Mouse (Mus musculus) MEL (cell line): ENCODE measurements at regions not wholly inside any gene's neighbourhood (a gene's known extent, or its start where the extent isn't known, plus 50 kb on each side); places are given as distances from the start of the nearest gene placed in this dataset.

Source experiments
- CTCF ChIP-seq, 3 experiments: IDR thresholded peaks in 2 of 3; conservative IDR thresholded peaks in 1 of 3; 2 replicates each; pipeline ENCODE4 v1.5.1; 2011 to 2012; ENCODE audit warnings: low read length in 3 of 3, low read depth in 2 of 3, mild to moderate bottlenecking in 2 of 3, improper control_type of control experiment in 1 of 3, inconsistent platforms in 1 of 3, mixed read lengths in 1 of 3, moderate library complexity in 1 of 3; ENCODE audit not compliant: control insufficient read depth in 1 of 3, insufficient read depth in 1 of 3, poor library complexity in 1 of 3, severe bottlenecking in 1 of 3
- JUND ChIP-seq: IDR thresholded peaks from 2 replicates; pipeline ENCODE4 v1.6.1; 2011; ENCODE audit warnings: low read depth, mild to moderate bottlenecking, improper control_type of control experiment, low read length
- MAFK ChIP-seq: IDR thresholded peaks from 2 replicates; pipeline ENCODE4 v1.6.1; 2011; ENCODE audit warnings: low read depth, mild to moderate bottlenecking, low read length, improper control_type of control experiment, borderline replicate concordance
- MXI1 ChIP-seq: IDR thresholded peaks from 2 replicates; pipeline ENCODE4 v1.6.1; 2011; ENCODE audit warnings: mild to moderate bottlenecking, low read depth, low read length, improper control_type of control experiment
- TAL1 ChIP-seq: IDR thresholded peaks from 2 replicates; pipeline ENCODE4 v1.6.1; 2012; ENCODE audit warnings: mild to moderate bottlenecking, inconsistent platforms, low read length, moderate library complexity, mixed read lengths
- USF1 ChIP-seq: IDR thresholded peaks from 2 replicates; pipeline ENCODE4 v1.6.1; 2014; ENCODE audit warnings: low read depth, mild to moderate bottlenecking, inconsistent platforms, low read length, improper control_type of control experiment, moderate library complexity
- ZC3H11A ChIP-seq: IDR thresholded peaks from 2 replicates; pipeline ENCODE4 v1.6.1; 2012; ENCODE audit warnings: low read depth, mild to moderate bottlenecking, inconsistent platforms, low read length, improper control_type of control experiment

DNA sequence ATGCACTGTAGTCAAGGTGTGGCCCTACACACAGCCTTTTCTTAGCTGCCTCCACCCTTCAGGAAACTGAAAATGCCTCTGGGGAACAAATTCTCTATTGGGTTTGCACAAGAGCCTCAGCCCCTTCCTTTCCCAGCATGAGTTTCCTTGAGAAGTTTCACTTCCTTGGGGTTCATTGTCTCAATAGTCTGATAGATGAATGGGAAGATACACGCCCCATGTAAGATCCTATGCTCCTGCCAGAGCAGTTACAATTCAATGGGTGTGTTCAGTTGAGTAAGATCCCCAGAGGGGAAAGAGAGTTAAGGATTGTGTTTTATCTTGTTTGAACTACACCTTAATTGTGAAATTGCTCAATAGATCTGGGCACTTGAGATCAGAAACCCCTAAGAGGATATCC, 391.0 kb downstream of the Cypt12 start:
- no peak for TF ChIP-seq TAL1
- TF ChIP-seq MAFK = no peak
- no peak for TF ChIP-seq USF1
- no peak for TF ChIP-seq ZC3H11A
- TF ChIP-seq JUND = no peak
- no peak for TF ChIP-seq CTCF (IDR thresholded peaks at IDR 0.05 in 2 of 3, conservative IDR thresholded peaks at IDR 0.05 in 1 of 3; ENCODE audit: control insufficient read depth in 1 of 3, insufficient read depth in 1 of 3, low read depth in 2 of 3, low read length in 3 of 3, poor library complexity in 1 of 3, severe bottlenecking in 1 of 3)
- no peak for TF ChIP-seq MXI1
